Mouse (Mus musculus): Measurements from ENCODE around the gene Lamc3.

The Lamc3 gene

GRCm38 (mm10) chr2:31935054-31935453 is 48.0 kb downstream of the Lamc3 start:
- DNase-seq (ENCODE audit: low spot score in 2 of 2), result no peak

GRCm38 (mm10) chr2:31938298-31938697 is 51.2 kb downstream of the Lamc3 start:
- no peak for DNase-seq (ENCODE audit: low spot score in 2 of 2)

GRCm38 (mm10) chr2:31943011-31943410 is 55.9 kb downstream of the Lamc3 start:
- DNase-seq (ENCODE audit: low spot score in 2 of 2), result no peak

- DNase-seq (ENCODE audit: low spot score in 2 of 2), result no peak
Observed at GRCm38 (mm10) chr2:31945580-31945979, 58.5 kb downstream of the Lamc3 start.

GRCm38 (mm10) chr2:31948392-31948791 is 61.3 kb downstream of the Lamc3 start:
- no peak for DNase-seq (ENCODE audit: low spot score in 2 of 2)

- DNase-seq (ENCODE audit: low spot score in 2 of 2), result no peak
Observed at GRCm38 (mm10) chr2:31948801-31949200, 61.7 kb downstream of the Lamc3 start.

- DNase-seq (ENCODE audit: low spot score in 2 of 2), result peak; percentile 20 to 35
Observed at GRCm38 (mm10) chr2:31950058-31950871, 63.2 kb downstream of the Lamc3 start, which contains the start of gene Aif1l. Gene Aif1l, plus strand, starts transcription at chr2:31950139.

- no peak for DNase-seq (ENCODE audit: low spot score in 2 of 2)
Observed at GRCm38 (mm10) chr2:31950966-31951365, 63.9 kb downstream of the Lamc3 start.

- DNase-seq (ENCODE audit: low spot score in 2 of 2), result no peak
Observed at GRCm38 (mm10) chr2:31952236-31952635, 65.1 kb downstream of the Lamc3 start.

GRCm38 (mm10) chr2:31952725-31953124 is 65.6 kb downstream of the Lamc3 start:
- no peak for DNase-seq (ENCODE audit: low spot score in 2 of 2)

- DNase-seq (ENCODE audit: low spot score in 2 of 2), result no peak
Observed at GRCm38 (mm10) chr2:31953687-31954086, 66.6 kb downstream of the Lamc3 start.

- no peak for DNase-seq (ENCODE audit: low spot score in 2 of 2)
Observed at GRCm38 (mm10) chr2:31954779-31955181, 67.7 kb downstream of the Lamc3 start.

- no peak for DNase-seq (ENCODE audit: low spot score in 2 of 2)
Observed at GRCm38 (mm10) chr2:31955686-31956085, 68.6 kb downstream of the Lamc3 start.

GRCm38 (mm10) chr2:31957211-31957610 is 70.1 kb downstream of the Lamc3 start:
- no peak for DNase-seq (ENCODE audit: low spot score in 2 of 2)

GRCm38 (mm10) chr2:31960986-31961385 is 73.9 kb downstream of the Lamc3 start:
- DNase-seq (ENCODE audit: low spot score in 2 of 2), result no peak

- no peak for DNase-seq (ENCODE audit: low spot score in 2 of 2)
Observed at GRCm38 (mm10) chr2:31961791-31962222, 74.7 kb downstream of the Lamc3 start.

GRCm38 (mm10) chr2:31962501-31963224 is 75.6 kb downstream of the Lamc3 start:
- no peak for DNase-seq (ENCODE audit: low spot score in 2 of 2)

- no peak for DNase-seq (ENCODE audit: low spot score in 2 of 2)
Observed at GRCm38 (mm10) chr2:31963491-31963890, 76.4 kb downstream of the Lamc3 start.

GRCm38 (mm10) chr2:31964191-31964590 is 77.1 kb downstream of the Lamc3 start:
- DNase-seq (ENCODE audit: low spot score in 2 of 2), result no peak

- DNase-seq (ENCODE audit: low spot score in 2 of 2), result peak; percentile 44 to 83
Observed at GRCm38 (mm10) chr2:31965110-31965509, 78.0 kb downstream of the Lamc3 start.

GRCm38 (mm10) chr2:31966801-31967200 is 79.7 kb downstream of the Lamc3 start:
- DNase-seq (ENCODE audit: low spot score in 2 of 2), result no peak

- no peak for DNase-seq (ENCODE audit: low spot score in 2 of 2)
Observed at GRCm38 (mm10) chr2:31972589-31972988, 85.5 kb downstream of the Lamc3 start.

Measured in thymus, postnatal 10 days (tissue).